Mouse (Mus musculus): ENCODE measurements around the gene Gm12355. TPM values are rescaled to one million over a fixed set of nuclear protein-coding genes. Genes with fewer than 3 reads are reported as not detected.
"Not testable (repeated sequence)": the region's sequence is repeated elsewhere in the genome, so short reads cannot be mapped to it uniquely, and the experiment has no call there.

Gm12355 gene
- polyA plus RNA-seq (2011; ENCODE audit: insufficient read length, low read depth, missing spikeins) = 7.2 and 8.9 TPM in 2 replicates

DNA sequence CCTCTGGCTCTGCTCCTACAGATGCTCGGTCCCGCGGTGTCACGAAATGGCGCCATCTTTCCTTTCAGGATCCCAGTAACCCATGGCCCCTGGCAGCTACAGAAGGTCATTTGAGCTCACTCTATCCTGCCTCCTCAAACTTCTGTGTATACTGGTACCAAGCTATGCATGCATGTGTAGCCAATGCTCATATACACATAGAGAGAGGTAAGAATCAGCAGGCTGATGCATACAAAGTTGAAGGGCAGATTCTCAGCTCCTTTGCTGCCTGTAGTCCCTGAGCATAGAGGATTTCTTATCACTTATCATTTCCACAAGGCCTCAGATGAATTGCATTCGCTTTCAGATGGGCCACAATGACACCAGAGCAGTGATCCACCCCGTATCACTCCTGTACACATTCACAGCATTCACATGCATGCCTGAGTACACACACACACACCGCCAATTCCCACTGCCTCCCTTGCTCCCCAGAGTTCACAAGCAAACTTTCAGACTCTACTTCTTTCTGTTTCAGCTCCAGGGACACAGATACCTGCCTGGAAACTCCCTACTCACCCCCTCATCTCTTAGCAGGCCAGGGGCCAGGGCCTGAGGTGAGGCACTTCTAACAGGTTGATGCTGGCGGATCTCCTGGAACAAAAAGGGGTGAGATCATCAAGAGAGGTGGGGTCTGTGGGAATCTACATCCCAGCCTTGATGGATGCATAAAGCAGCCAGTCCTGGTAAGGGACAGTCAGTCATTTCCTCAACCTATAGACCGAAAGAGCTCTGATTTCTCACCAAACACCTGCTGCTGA lies at the start of gene Gm12355, which contains the start of gene Gsdma3:
Gm12355 (minus strand) TSS at position 51 of the 800 bp plus-strand sequence.
Gsdma3 (plus strand) TSS at position 750 of the 800 bp plus-strand sequence.
- TF ChIP-seq CTCF (IDR thresholded peaks at IDR 0.05; ENCODE audit: borderline replicate concordance, insufficient read depth, low read length) = no peak
- TF ChIP-seq POLR2A (IDR thresholded peaks at IDR 0.05; ENCODE audit: low read depth, low read length) = no peak
- Histone ChIP-seq H3K27ac (ENCODE audit: insufficient read depth, low read length) (no peak within 1 kb of the TSS), H3K4me3 (ENCODE audit: insufficient read depth, low read length) (no peak within 1 kb of the TSS), H3K4me1 (ENCODE audit: control insufficient read depth, insufficient read depth, low read length) (no peaks in the 10 kb centered on the region)

DNA sequence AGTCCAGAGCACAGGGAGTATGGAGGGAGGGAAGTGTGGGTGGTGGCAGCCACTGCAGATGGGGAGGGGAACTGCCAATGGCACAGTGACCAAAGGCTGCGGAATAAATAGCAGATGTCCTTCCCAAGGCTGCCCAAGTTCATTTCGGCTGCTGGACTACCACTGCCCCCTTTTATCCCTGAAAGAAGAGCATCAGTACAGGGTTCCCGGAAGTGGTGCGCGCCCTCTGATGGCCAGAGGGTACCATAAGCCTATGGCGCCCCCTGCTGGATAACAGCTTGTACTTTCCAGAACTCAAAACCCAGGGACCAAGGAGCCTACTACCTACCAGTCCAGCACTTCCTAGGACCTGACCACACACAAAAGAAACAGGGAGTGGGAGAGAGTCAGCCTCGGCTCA lies 47.7 kb upstream of the Gm12355 start:
- not testable (repeated sequence) for H3K27ac ChIP-seq (ENCODE audit: insufficient read depth, low read length); H3K4me3 ChIP-seq (ENCODE audit: insufficient read depth, low read length); H3K4me1 ChIP-seq (ENCODE audit: control insufficient read depth, insufficient read depth, low read length)

DNA sequence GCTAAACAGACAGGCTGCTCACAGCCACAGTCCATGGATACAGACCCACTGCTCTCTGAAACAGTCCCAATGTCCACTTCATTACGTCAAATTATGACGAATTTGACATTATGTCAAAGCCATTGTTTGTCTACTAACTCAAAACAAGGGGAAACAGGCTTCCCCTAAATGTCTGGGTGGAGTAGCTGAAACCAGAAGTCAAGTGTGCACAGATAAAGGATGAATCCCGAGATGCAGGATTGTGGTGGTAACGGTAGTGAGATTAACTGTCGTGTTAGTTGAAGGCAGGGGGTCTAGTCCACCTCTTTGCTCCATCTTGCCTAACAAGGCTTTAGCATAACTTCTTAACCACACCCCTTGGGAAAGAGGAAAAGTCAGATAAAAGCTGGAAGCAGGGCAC lies 47.0 kb upstream of the Gm12355 start:
- no peak overlapping the region for H3K27ac ChIP-seq (ENCODE audit: insufficient read depth, low read length)
- TF ChIP-seq POLR2A (IDR thresholded peaks at IDR 0.05; ENCODE audit: low read depth, low read length) = no peak
- no peak for TF ChIP-seq CTCF (IDR thresholded peaks at IDR 0.05; ENCODE audit: borderline replicate concordance, insufficient read depth, low read length)
- no peak overlapping the region for H3K4me3 ChIP-seq (ENCODE audit: insufficient read depth, low read length)
- no peaks in the 10 kb centered on the region for H3K4me1 ChIP-seq (ENCODE audit: control insufficient read depth, insufficient read depth, low read length)

DNA sequence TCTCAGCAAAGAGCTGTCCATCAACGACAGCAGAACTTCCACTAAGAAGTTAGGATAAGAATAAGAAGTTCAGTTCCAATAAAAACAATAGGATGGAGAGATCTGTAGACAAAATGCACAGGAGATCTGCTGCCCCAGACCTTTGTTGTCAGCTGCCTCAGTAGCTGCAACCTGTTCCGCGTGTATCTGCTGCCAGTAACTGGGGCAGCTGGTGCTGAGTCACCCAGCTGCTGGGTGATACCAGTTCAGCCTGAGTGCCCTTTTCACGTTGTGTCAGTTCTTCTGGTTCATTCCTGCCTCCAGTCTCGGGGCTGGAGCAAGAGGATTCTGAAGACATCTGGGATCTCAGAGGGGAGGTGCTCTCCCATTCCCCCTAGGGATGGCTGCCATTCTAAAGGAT lies 46.4 kb upstream of the Gm12355 start:
- no peak overlapping the region for H3K27ac ChIP-seq (ENCODE audit: insufficient read depth, low read length)
- TF ChIP-seq CTCF (IDR thresholded peaks at IDR 0.05; ENCODE audit: borderline replicate concordance, insufficient read depth, low read length) (no peak), POLR2A (IDR thresholded peaks at IDR 0.05; ENCODE audit: low read depth, low read length) (no peak)
- H3K4me1 ChIP-seq (ENCODE audit: control insufficient read depth, insufficient read depth, low read length) = no peaks in the 10 kb centered on the region
- H3K4me3 ChIP-seq (ENCODE audit: insufficient read depth, low read length) = no peak overlapping the region

DNA sequence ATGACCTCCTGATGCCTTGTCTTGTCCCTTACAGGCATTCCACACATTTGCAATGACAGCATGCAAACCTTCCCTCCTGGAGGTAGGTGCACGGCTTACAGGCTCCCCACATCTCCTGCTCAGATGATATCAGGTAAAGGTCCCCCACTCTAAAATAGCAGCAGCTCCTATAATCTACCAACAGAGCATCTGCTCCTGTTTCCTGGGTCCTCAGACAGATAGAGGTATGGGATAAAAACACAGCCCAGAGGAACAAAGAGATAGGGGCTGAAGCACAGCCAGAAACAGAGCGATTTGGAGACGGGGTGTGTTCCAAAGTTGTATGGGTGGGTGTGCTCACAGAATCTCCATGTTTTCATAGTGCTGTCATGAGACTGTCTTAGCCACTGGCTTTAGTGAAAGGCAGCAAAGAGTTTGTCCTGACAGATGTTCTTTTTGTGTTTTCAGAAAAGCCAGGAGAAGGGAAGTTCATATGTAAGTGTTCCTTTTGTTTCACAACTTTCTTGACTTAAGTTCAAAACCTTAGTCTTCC lies 45.9 kb upstream of the Gm12355 start:
- no peaks in the 10 kb centered on the region for H3K4me1 ChIP-seq (ENCODE audit: control insufficient read depth, insufficient read depth, low read length)
- no peak for TF ChIP-seq POLR2A (IDR thresholded peaks at IDR 0.05; ENCODE audit: low read depth, low read length)
- no peak for TF ChIP-seq CTCF (IDR thresholded peaks at IDR 0.05; ENCODE audit: borderline replicate concordance, insufficient read depth, low read length)
- H3K4me3 ChIP-seq (ENCODE audit: insufficient read depth, low read length) = no peak overlapping the region
- no peak overlapping the region for H3K27ac ChIP-seq (ENCODE audit: insufficient read depth, low read length)

DNA sequence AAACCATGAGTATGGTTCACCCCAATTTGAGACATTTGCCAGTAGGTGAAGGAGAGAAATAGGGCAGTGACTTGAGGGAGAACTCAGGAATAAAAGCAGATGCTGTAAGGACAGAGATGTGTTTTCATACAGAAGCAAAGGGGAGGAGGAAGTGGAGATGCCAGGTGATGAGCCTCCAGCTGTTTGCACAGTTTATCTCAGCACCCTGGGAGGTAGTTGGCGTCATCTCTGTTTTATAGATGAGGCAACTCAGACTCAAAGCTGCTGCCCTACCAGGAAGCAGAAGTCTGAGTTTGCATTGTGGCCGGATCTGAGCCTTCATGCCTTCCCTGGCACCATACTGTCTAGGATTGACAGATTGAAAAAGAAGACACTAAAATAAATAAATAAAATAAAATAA lies 43.5 kb upstream of the Gm12355 start:
- no peak overlapping the region for H3K27ac ChIP-seq (ENCODE audit: insufficient read depth, low read length)
- H3K4me3 ChIP-seq (ENCODE audit: insufficient read depth, low read length) = no peak overlapping the region
- H3K4me1 ChIP-seq (ENCODE audit: control insufficient read depth, insufficient read depth, low read length) = no peaks in the 10 kb centered on the region
- no peak for TF ChIP-seq POLR2A (IDR thresholded peaks at IDR 0.05; ENCODE audit: low read depth, low read length)
- TF ChIP-seq CTCF (IDR thresholded peaks at IDR 0.05; ENCODE audit: borderline replicate concordance, insufficient read depth, low read length) = no peak

DNA sequence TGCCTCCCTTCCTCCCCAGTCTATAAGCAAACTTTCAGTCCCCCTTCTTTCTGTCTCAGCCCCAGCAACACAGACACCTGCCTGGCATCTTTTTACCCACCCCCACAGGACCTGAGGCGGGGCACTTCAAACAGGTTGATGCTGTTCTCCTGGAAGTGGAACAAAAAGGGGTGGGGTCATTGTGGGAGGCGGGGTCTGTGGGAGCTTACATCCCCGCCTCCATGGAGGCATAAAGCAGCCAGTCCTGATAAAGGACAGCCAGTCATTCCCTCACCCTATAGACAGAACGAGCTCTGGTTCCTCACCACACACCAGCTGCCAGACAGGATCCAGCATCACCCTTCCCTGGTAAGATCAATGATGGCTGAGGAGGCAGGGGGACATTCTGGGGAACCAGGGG lies 38.6 kb upstream of the Gm12355 start, which contains the start of gene Gsdma:
Gsdma (plus strand) TSS at position 261 of the 400 bp plus-strand sequence.
- Histone ChIP-seq H3K4me1 (ENCODE audit: control insufficient read depth, insufficient read depth, low read length) (no peaks in the 10 kb centered on the region), H3K27ac (ENCODE audit: insufficient read depth, low read length) (no peak within 1 kb of the TSS), H3K4me3 (ENCODE audit: insufficient read depth, low read length) (no peak within 1 kb of the TSS)
- TF ChIP-seq POLR2A (IDR thresholded peaks at IDR 0.05; ENCODE audit: low read depth, low read length) (no peak), CTCF (IDR thresholded peaks at IDR 0.05; ENCODE audit: borderline replicate concordance, insufficient read depth, low read length) (no peak)

DNA sequence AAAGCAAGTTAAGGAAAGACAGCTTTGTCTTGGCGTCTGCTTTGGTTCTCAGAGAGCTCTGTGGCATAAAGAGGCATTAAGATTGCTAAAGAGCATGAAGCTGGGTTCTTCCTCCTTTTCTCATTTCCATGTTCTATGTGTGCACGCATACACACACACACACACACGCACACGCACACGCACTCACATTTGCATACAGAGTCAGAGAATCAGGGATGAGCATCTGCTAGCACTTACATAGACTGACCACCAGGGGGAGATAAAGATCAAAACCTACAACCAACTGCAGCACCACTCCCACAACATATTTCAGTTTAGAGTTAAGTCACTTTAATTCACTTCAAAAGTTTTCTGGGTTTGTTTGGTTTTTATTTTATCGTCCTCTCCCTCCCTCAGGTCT lies 35.1 kb upstream of the Gm12355 start:
- no peak overlapping the region for H3K27ac ChIP-seq (ENCODE audit: insufficient read depth, low read length)
- no peaks in the 10 kb centered on the region for H3K4me1 ChIP-seq (ENCODE audit: control insufficient read depth, insufficient read depth, low read length)
- TF ChIP-seq POLR2A (IDR thresholded peaks at IDR 0.05; ENCODE audit: low read depth, low read length) (no peak), CTCF (IDR thresholded peaks at IDR 0.05; ENCODE audit: borderline replicate concordance, insufficient read depth, low read length) (peak; percentile 8; the same call in 1 of the 2 replicates)
- H3K4me3 ChIP-seq (ENCODE audit: insufficient read depth, low read length) = no peak overlapping the region

DNA sequence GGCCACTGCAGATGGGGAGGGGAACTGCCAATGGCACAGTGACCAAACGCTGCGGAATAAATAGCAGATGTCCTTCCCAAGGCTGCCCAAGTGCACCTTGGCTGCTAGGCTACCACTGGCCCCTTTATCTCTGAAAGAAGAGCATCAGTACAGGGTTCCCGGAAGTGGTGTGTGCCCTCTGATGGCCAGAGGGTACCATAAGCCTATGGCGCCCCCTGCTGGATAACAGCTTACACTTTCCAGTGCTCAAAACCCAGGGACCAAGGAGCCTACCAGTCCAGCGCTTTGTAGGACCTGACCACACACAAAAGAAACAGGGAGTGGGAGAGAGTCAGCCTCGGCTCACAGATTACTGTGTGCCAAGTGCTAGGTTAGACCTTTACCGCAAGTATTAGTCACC lies 29.6 kb upstream of the Gm12355 start:
- H3K27ac ChIP-seq (ENCODE audit: insufficient read depth, low read length); H3K4me1 ChIP-seq (ENCODE audit: control insufficient read depth, insufficient read depth, low read length); H3K4me3 ChIP-seq (ENCODE audit: insufficient read depth, low read length): not testable (repeated sequence)

DNA sequence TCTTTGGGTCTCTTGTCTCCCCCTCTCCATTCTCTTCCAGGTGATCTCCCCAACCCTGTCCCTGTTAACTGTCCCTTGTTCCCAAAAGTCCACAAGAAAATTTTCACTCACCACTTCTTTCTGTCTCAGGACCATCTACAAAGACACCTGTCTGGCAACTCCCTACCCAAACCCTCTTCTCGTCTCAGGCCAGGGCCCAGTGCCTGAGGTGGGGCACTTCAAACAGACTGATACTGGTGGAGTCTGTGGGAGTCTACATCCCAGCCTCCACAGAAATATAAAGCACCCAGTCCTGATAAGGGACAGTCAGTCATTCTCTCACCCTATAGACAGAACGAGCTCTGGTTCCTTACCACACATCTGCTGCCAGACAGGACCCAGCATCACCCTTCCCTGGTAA lies 21.0 kb upstream of the Gm12355 start, which contains the start of gene Gsdma2:
Gsdma2 (plus strand) TSS at position 301 of the 400 bp plus-strand sequence.
- H3K4me1 ChIP-seq (ENCODE audit: control insufficient read depth, insufficient read depth, low read length) = no peaks in the 10 kb centered on the region
- no peak within 1 kb of the TSS for H3K27ac ChIP-seq (ENCODE audit: insufficient read depth, low read length)
- TF ChIP-seq CTCF (IDR thresholded peaks at IDR 0.05; ENCODE audit: borderline replicate concordance, insufficient read depth, low read length) (no peak), POLR2A (IDR thresholded peaks at IDR 0.05; ENCODE audit: low read depth, low read length) (no peak)
- no peak within 1 kb of the TSS for H3K4me3 ChIP-seq (ENCODE audit: insufficient read depth, low read length)

Measured in embryonic fibroblast, embryonic 13.5 days (primary cell).